Mouse (Mus musculus) stomach, postnatal 0 days (tissue): ENCODE data around the gene Rsc1a1. TPM values are rescaled to one million over a fixed set of nuclear protein-coding genes. Genes with fewer than 3 reads are reported as not detected.

Experiments
- ATAC-seq: fragments of 200-750 bp; cut with Nextera tagmentation; 2 replicates; pipeline ENCODE4 v1.8.0; 2017; ENCODE audit not compliant: low FRiP score, low TSS enrichment
- DNase-seq: peaks from one replicate; pipeline ENCODE4 v3.0.0-alpha.2; 2016; ENCODE audit warnings: low spot score
- H3K27ac ChIP-seq: fragments of 300-500 bp; sonication (generic); replicated peaks from 2 replicates; pipeline ENCODE4 v1.5.1; 2014; ENCODE audit warnings: mild to moderate bottlenecking, control low read depth
- H3K27me3 ChIP-seq: fragments of 300-500 bp; sonication (generic); 2 replicates; pipeline ENCODE4 v1.6.1; 2014; ENCODE audit warnings: low read length; ENCODE audit not compliant: control insufficient read depth, insufficient read depth
- H3K36me3 ChIP-seq: fragments of 300-500 bp; sonication (generic); 2 replicates; pipeline ENCODE4 v1.6.1; 2014; ENCODE audit warnings: low read length, mixed read lengths; ENCODE audit not compliant: control insufficient read depth, insufficient read depth
- H3K4me1 ChIP-seq: fragments of 300-500 bp; sonication (generic); replicated peaks from 2 replicates; pipeline ENCODE4 v1.6.1; 2014; ENCODE audit warnings: antibody characterized with exemption; ENCODE audit not compliant: control insufficient read depth, insufficient read depth
- H3K4me2 ChIP-seq: fragments of 300-500 bp; sonication (generic); replicated peaks from 2 replicates; pipeline ENCODE4 v1.6.1; 2014; ENCODE audit warnings: low read depth, mild to moderate bottlenecking, control low read depth, moderate library complexity
- H3K4me3 ChIP-seq: fragments of 300-500 bp; sonication (generic); 2 replicates; pipeline ENCODE4 v1.5.1; 2014; ENCODE audit warnings: low read depth, low read length, control low read depth
- H3K9ac ChIP-seq: fragments of 300-500 bp; sonication (generic); 2 replicates; pipeline ENCODE4 v1.6.1; 2014; ENCODE audit warnings: mild to moderate bottlenecking, low read length, control low read depth, mixed read lengths
- H3K9me3 ChIP-seq: fragments of 300-500 bp; sonication (generic); 2 replicates; pipeline ENCODE4 v1.6.1; 2016; ENCODE audit warnings: low read length; ENCODE audit not compliant: control insufficient read depth
- CTCF ChIP-seq: IDR thresholded peaks from 2 replicates; pipeline ENCODE4 v1.5.1; 2016; ENCODE audit warnings: antibody characterized with exemption, low read depth, mild to moderate bottlenecking, moderate library complexity
- EP300 ChIP-seq: optimal IDR thresholded peaks from 2 replicates; pipeline ENCODE3; 2016; ENCODE audit warnings: antibody characterized with exemption
- WGBS: fragments of 180-500 bp; shearing (Covaris S2); extraction: QIAGEN DNeasy Blood & Tissue Kit; methylation state at CpG from one replicate; pipeline ENCODE4 v1.1.7; 2014; 5-methylcytosine and 5-hydroxymethylcytosine counted together
- polyA plus RNA-seq: library from polyadenylated mRNA; unstranded; fragments of >200 nt; fragmentation: Nextera tagmentation; extraction: Ambion mirVana; gene quantifications from 2 replicates; pipeline ENCODE4 v1.2.1, GENCODE M21; 2015

Rsc1a1 gene
- polyA plus RNA-seq, 1 experiment from 2014 or later: not detected

GRCm38 (mm10) chr4:141721961-141722360, 36.6 kb upstream of the Rsc1a1 start:
- ATAC-seq: no peak
- WGBS: 11% methylated on average over 6 of the region's 6 CpGs

GRCm38 (mm10) chr4:141720761-141721523, 35.5 kb upstream of the Rsc1a1 start:
- Histone ChIP-seq H3K4me2 (peak overlapping the region; percentile 83), H3K36me3 (peaks cover 9% of the 10 kb centered on the region; the same call in 1 of the 2 replicates), H3K27me3 (no peaks in the 10 kb centered on the region), H3K27ac (peak overlapping the region; percentile 45), H3K9me3 (no peaks in the 10 kb centered on the region), H3K9ac (no peak overlapping the region), H3K4me1 (0 out of 2 replicates have a peak, but pooled peaks cover 3% of the 10 kb centered on the region), H3K4me3 (no peak overlapping the region)
- WGBS: 27% methylated on average over 6 of the region's 6 CpGs
- TF ChIP-seq EP300 (no peak), CTCF (no peak)
- ATAC-seq (no peak), DNase-seq (no peak)

More at GRCm38 (mm10) chr4:141721961-141722360, 36.6 kb upstream of the Rsc1a1 start:
- no peak for DNase-seq
- TF ChIP-seq CTCF (no peak), EP300 (no peak)
- Histone ChIP-seq H3K9me3 (no peaks in the 10 kb centered on the region), H3K27me3 (no peaks in the 10 kb centered on the region), H3K9ac (peak overlapping the region; percentile 92), H3K4me1 (0 out of 2 replicates have a peak, but pooled peaks cover 3% of the 10 kb centered on the region), H3K4me2 (peak overlapping the region; percentile 83), H3K27ac (peak overlapping the region; percentile 99), H3K4me3 (peak overlapping the region; percentile 88), H3K36me3 (peaks cover 9% of the 10 kb centered on the region; the same call in 1 of the 2 replicates)

DNA sequence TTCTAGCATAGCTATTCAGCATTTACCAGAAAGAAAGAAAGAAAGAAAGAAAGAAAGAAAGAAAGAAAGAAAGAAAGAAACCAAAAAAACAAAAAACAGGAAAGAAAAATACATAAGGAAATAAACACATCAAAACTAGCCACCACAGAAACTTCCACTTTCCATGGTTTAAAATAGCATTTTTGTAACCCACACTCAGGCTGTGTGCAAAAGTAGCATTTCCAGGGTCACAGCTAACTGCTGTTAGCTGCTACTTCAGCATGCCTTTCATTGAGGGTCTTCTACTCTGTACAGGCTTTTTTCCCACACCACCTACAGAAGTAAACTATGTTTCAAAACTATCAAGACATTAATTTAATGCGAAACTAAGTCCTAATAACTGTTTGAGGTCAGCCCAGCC, 33.9 kb upstream of the Rsc1a1 start:
- no peak overlapping the region; the same call in 1 of the 2 replicates for H3K4me2 ChIP-seq
- peaks cover 5% of the 10 kb centered on the region; the same call in 1 of the 2 replicates for H3K4me1 ChIP-seq
- H3K27ac ChIP-seq: no peak overlapping the region
- no peak overlapping the region for H3K9ac ChIP-seq
- peaks cover 9% of the 10 kb centered on the region; the same call in 1 of the 2 replicates for H3K36me3 ChIP-seq
- 79% methylated on average over 1 of the region's 1 CpGs for WGBS
- no peak overlapping the region for H3K4me3 ChIP-seq
- ATAC-seq (no peak), DNase-seq (no peak)
- no peaks in the 10 kb centered on the region for H3K27me3 ChIP-seq
- TF ChIP-seq EP300 (no peak), CTCF (no peak)
- no peaks in the 10 kb centered on the region for H3K9me3 ChIP-seq

DNA sequence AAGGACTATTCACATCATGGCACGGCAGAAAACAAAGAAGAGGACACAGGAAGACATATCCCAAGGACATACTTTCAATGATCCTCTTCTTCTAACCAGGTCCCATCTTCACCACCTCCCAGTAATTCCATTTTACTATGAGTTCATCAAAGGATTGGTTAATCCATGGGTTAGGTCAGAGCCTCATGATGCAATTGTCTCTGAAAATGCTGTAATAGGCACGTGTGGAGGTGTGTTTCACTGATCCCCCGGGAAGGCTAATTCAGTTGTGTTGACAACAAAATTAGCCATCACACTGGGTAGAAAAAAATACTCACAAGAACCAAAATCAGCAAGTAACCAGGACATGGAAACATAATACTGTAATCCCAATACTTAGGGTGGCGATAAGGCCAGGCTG, 32.2 kb upstream of the Rsc1a1 start:
- Histone ChIP-seq H3K36me3 (peaks cover 15% of the 10 kb centered on the region), H3K27me3 (no peaks in the 10 kb centered on the region), H3K4me3 (no peak overlapping the region), H3K27ac (no peak overlapping the region), H3K9ac (no peak overlapping the region), H3K9me3 (no peaks in the 10 kb centered on the region), H3K4me2 (no peak overlapping the region), H3K4me1 (peaks cover 5% of the 10 kb centered on the region; the same call in 1 of the 2 replicates)
- ATAC-seq: no peak
- TF ChIP-seq EP300 (no peak), CTCF (no peak)
- WGBS: 83% methylated on average over 4 of the region's 4 CpGs
- no peak for DNase-seq

- Histone ChIP-seq H3K9ac (no peak overlapping the region), H3K9me3 (no peaks in the 10 kb centered on the region), H3K27me3 (no peaks in the 10 kb centered on the region), H3K27ac (0 out of 2 replicates have a peak overlapping the region, but pooled peaks have one; percentile 40), H3K36me3 (peaks cover 24% of the 10 kb centered on the region), H3K4me2 (no peak overlapping the region), H3K4me3 (no peak overlapping the region), H3K4me1 (peaks cover 3% of the 10 kb centered on the region; the same call in 1 of the 2 replicates)
- TF ChIP-seq EP300 (no peak), CTCF (no peak)
- 65% methylated on average over 2 of the region's 2 CpGs for WGBS
- ATAC-seq (no peak), DNase-seq (no peak)
Observed at GRCm38 (mm10) chr4:141715027-141715426, 29.6 kb upstream of the Rsc1a1 start.

DNA sequence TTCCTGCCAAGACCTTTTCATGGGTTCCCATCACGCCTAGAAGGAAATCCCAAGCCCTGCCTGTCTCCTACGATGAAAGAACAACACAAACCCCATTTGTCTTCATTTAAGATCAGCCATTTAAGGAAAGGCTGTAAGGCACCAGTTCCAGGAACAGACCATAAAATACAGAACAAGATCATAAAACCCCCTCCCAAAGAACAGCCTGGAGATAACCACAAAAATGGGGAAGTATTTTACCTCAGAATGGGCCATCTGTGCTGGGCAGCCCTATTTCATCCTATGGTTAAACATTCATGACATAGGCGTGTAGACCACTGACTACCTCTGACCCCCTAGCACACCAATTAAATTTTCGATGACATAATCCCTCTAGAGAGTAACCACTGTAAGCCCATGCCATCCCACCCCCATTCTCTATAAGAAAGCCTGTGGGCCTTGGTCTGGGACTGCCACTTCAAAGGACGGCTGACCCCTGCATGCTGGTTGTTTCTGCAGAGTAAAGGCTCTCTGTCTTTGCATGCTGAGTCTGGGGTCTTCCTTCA, 28.3 kb upstream of the Rsc1a1 start:
- H3K9ac ChIP-seq: no peak overlapping the region
- ATAC-seq (no peak), DNase-seq (no peak)
- TF ChIP-seq EP300: no peak
- TF ChIP-seq CTCF: no peak
- H3K27me3 ChIP-seq: no peaks in the 10 kb centered on the region
- peaks cover 19% of the 10 kb centered on the region for H3K36me3 ChIP-seq
- peaks cover 3% of the 10 kb centered on the region; the same call in 1 of the 2 replicates for H3K4me1 ChIP-seq
- WGBS: 77% methylated on average over 5 of the region's 5 CpGs
- no peak overlapping the region for H3K4me2 ChIP-seq
- no peak overlapping the region for H3K27ac ChIP-seq
- no peak overlapping the region for H3K4me3 ChIP-seq
- H3K9me3 ChIP-seq: no peaks in the 10 kb centered on the region
